Mouse (Mus musculus): ENCODE data around the gene Mtpn. TPM values are rescaled to one million over a fixed set of nuclear protein-coding genes. Genes with fewer than 3 reads are reported as not detected.

Gene Mtpn
- polyA plus RNA-seq (2014; fragmentation: Illumina TruSeq; extraction: RNeasy Lipid Tissue Mini Kit (QIAGEN cat#74804); ENCODE audit: low read depth, low replicate concordance) = 458 TPM

DNA sequence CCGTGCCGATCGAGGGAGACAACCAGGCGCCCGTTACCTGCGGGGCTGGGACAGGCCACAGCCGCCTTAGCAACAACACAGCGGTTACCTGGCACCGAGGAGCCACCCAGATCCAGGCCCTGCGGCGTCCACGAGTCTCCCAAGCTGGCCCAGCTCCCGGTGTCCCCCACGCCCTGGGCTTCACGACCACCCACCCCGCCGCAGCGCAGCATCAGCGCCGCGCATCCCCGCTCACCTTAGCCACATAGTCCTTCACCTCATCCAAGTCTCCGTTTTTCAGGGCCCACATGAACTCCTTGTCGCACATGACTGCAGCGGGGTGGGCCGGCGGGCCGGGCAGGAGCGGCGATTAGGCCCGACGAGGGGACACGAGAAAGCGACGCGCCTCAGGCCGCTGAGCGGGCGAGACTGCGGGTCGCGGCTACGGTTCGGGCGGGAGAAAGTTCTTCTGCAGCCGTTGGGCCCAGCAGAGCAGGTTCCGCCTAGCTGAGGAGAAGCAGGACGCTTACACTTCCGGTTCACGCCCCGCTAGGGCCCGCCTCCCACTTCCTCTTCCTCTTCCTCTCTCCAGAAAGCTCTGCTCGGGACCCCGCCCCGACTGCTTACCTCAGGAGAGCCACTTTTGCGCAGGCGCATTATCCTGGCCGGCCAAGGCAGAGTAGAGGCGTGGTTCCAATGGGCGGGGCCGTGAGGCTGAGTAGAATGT is at the start of gene Mtpn:
Gene Mtpn, minus strand, starts transcription at position 585 of the 706 bp plus-strand sequence.

Other genes starting within 250 kb of the Mtpn start
- gene Slc13a4, start 231.8 kb downstream of the Mtpn start, polyA plus RNA-seq (2014; fragmentation: Illumina TruSeq; extraction: RNeasy Lipid Tissue Mini Kit (QIAGEN cat#74804); ENCODE audit: low read depth, low replicate concordance) = not detected
- 7.6 TPM for gene Fam180a, start 213.7 kb downstream of the Mtpn start, polyA plus RNA-seq (2014; fragmentation: Illumina TruSeq; extraction: RNeasy Lipid Tissue Mini Kit (QIAGEN cat#74804); ENCODE audit: low read depth, low replicate concordance)